Mouse (Mus musculus): Measurements from ENCODE around the gene Cachd1. TPM values are rescaled to one million over a fixed set of nuclear protein-coding genes. Genes with fewer than 3 reads are reported as not detected.

Cachd1 gene
- total RNA-seq, 2 experiments from 2014 or later = 12.7 to 13.9 TPM

GRCm38 (mm10) chr4:101037156-101037555 is 260.7 kb downstream of the Cachd1 start:
- no peak for DNase-seq (ENCODE audit: low spot score in 2 of 2)

GRCm38 (mm10) chr4:101043691-101044090 is 267.2 kb downstream of the Cachd1 start:
- no peak for DNase-seq (ENCODE audit: low spot score in 2 of 2)

- no peak for DNase-seq (ENCODE audit: low spot score in 2 of 2)
Observed at GRCm38 (mm10) chr4:101044149-101044548, 267.7 kb downstream of the Cachd1 start.

- no peak for DNase-seq (ENCODE audit: low spot score in 2 of 2)
Observed at GRCm38 (mm10) chr4:101046576-101046975, 270.1 kb downstream of the Cachd1 start.

GRCm38 (mm10) chr4:101062146-101062545 is 285.7 kb downstream of the Cachd1 start:
- no peak for DNase-seq (ENCODE audit: low spot score in 2 of 2)

GRCm38 (mm10) chr4:101066401-101066800 is 289.9 kb downstream of the Cachd1 start:
- no peak for DNase-seq (ENCODE audit: low spot score in 2 of 2)

- peak; percentile 58 for DNase-seq (ENCODE audit: low spot score in 2 of 2)
Observed at GRCm38 (mm10) chr4:101068786-101069153, 292.3 kb downstream of the Cachd1 start, which contains the start of gene Raver2. Gene Raver2, plus strand, starts transcription at chr4:101068983.

GRCm38 (mm10) chr4:101069154-101069971 is 292.9 kb downstream of the Cachd1 start:
- DNase-seq (ENCODE audit: low spot score in 2 of 2) = peak; percentile 17 to 23

- DNase-seq (ENCODE audit: low spot score in 2 of 2) = no peak
Observed at GRCm38 (mm10) chr4:101071570-101071969, 295.1 kb downstream of the Cachd1 start.

- no peak for DNase-seq (ENCODE audit: low spot score in 2 of 2)
Observed at GRCm38 (mm10) chr4:101076425-101076824, 299.9 kb downstream of the Cachd1 start.

Other genes starting within 250 kb of the Cachd1 start
- not detected for gene Gm10577, start 244.0 kb downstream of the Cachd1 start, total RNA-seq (2021)